Mouse (Mus musculus) heart, adult 2 months (tissue): ENCODE results near the gene Chga.

ENCODE experiments used
- CTCF ChIP-seq: fragments of 200-600 bp; IDR thresholded peaks from 2 replicates; pipeline ENCODE4 v1.8.1; 2022; ENCODE audit warnings: antibody characterized with exemption, mild to moderate bottlenecking, moderate library complexity
- EP300 ChIP-seq: fragments of 200-500 bp; IDR thresholded peaks from 2 replicates; pipeline ENCODE4 v1.6.1; 2011; ENCODE audit warnings: low read depth, low read length, control low read depth; ENCODE audit not compliant: insufficient read depth
- POLR2A ChIP-seq: fragments of 200-500 bp; IDR thresholded peaks from 2 replicates; pipeline ENCODE4 v1.6.1; 2011; ENCODE audit warnings: mild to moderate bottlenecking, low read depth, low read length, control low read depth; ENCODE audit not compliant: insufficient read depth

DNA sequence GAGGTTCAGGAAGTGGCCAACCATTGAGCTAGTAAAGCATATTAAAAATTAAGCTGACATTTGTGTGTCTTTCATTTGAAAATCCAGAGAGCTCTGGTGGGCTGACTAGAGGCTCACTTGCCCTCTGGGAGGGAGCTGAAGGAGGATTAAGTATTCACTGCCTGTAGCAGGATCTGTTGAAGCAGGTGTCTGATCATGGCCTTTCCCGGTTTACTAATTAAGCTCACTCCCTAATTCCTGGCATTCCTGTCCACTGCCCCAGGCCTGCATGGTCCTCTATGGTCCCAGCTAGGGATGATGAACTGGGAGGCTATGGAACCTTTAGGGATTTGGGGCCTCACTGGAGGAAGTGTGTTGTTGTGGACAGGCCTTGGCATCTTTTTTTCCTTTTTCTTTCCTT lies 19.0 kb upstream of the Chga start:
- TF ChIP-seq CTCF (no peak), POLR2A (no peak), EP300 (no peak)
